In the genomic region with DNA sequence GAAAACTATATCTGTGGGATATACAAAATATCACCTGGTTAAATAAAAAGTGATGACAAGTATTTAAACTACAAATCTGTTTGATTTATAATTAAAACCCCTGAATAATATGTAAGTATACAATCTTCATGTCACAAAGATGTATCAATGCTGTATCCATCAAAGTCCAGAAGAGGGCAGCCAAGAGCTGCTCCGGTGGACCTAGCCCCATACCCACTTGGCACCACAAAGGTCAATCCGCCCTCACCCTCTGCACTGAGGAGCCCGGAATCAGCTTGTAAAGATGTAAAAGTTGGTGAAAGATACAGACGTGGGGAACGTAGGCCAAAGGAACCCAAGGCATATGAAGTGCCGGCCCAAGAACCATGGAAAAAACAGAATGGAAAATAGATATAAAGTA, we compare ENCODE assay signal across 8 mouse cellular contexts.
A peak's percentile ranks its signal among the peaks of the same experiment; 100 is the strongest.
DNase-seq lines count a peak whose midpoint lies in the region; ATAC-seq and TF ChIP-seq lines count a peak whose summit lies in the region.

No protein-coding gene starts in this region.

- no peak overlapping the region for H3K4me2 ChIP-seq in liver, embryonic 14.5 days (ENCODE audit: low read depth)
- H3K4me2 ChIP-seq in neural tube, embryonic 12.5 days (replicated peaks): no peak overlapping the region

- TF ChIP-seq EP300 in liver, embryonic 14.5 days (IDR thresholded peaks at IDR 0.05; ENCODE audit: low read depth): no peak

- H3K9ac ChIP-seq in liver, embryonic 14.5 days (replicated peaks): no peak overlapping the region
- no peak overlapping the region for H3K9ac ChIP-seq in neural tube, embryonic 12.5 days

- H3K4me3 ChIP-seq in G1E (ENCODE audit: low read depth, low read length): no peak overlapping the region
- H3K4me3 ChIP-seq in liver, embryonic 14.5 days (ENCODE audit: insufficient read depth in 1 of 2, low read depth in 2 of 2, low read length in 2 of 2): no peak overlapping the region
- no peak overlapping the region for H3K4me3 ChIP-seq in neural tube, embryonic 12.5 days

- H3K4me1 ChIP-seq in G1E (ENCODE audit: insufficient read depth, low read depth, low read length): no peaks in the 10 kb centered on the region
- H3K4me1 ChIP-seq in liver, embryonic 14.5 days (replicated peaks; ENCODE audit: control insufficient read depth in 2 of 2, insufficient read depth in 2 of 2, low read length in 1 of 2): no peaks in the 10 kb centered on the region
- no peaks in the 10 kb centered on the region for H3K4me1 ChIP-seq in neural tube, embryonic 12.5 days

- H3K9me3 ChIP-seq in G1E (replicated peaks): no peaks in the 10 kb centered on the region
- no peaks in the 10 kb centered on the region for H3K9me3 ChIP-seq in liver, embryonic 14.5 days (ENCODE audit: control insufficient read depth, low read length)
- no peaks in the 10 kb centered on the region for H3K9me3 ChIP-seq in neural tube, embryonic 12.5 days

- no peak; the same call in 1 of the 2 replicates for ATAC-seq in G1E (ENCODE audit: extremely low read depth, insufficient number of reproducible peaks, low FRiP score, poor library complexity, severe bottlenecking)
- ATAC-seq in liver, embryonic 14.5 days (ENCODE audit: insufficient read depth): no peak
- 0 out of 2 replicates have a peak, but pooled peaks have one; percentile 61 for ATAC-seq in neural tube, embryonic 12.5 days (ENCODE audit: low FRiP score, low read depth)

- DNase-seq in 416B (ENCODE audit: low read depth) (peak; percentile 66), G1E (ENCODE audit: low spot score) (peak; percentile 15)
- DNase-seq in cerebellum, adult 18-20 months: peak; percentile 63 to 71
- peak; percentile 63 for DNase-seq in forelimb bud, embryonic 11.5 days (ENCODE audit: low read depth, low spot score)
- peak; percentile 13 to 38 for DNase-seq in kidney, adult 8-10 months
- peak in 1 of 3 experiments; percentile 3 for DNase-seq in liver, embryonic 14.5 days (ENCODE audit: low read depth in 3 of 3, low spot score in 3 of 3)
- peak; percentile 66 for DNase-seq in thymus, postnatal 14 days

- WGBS in liver, embryonic 14.5 days (ENCODE audit: insufficient replicate concordance): 12% methylated on average over 6 of the region's 6 CpGs
- 18% methylated on average over 6 of the region's 6 CpGs for WGBS in neural tube, embryonic 12.5 days

- no peaks in the 10 kb centered on the region for H3K36me3 ChIP-seq in G1E (replicated peaks)
- H3K36me3 ChIP-seq in liver, embryonic 14.5 days (replicated peaks; ENCODE audit: control insufficient read depth, insufficient read depth, low read depth): no peaks in the 10 kb centered on the region
- no peaks in the 10 kb centered on the region for H3K36me3 ChIP-seq in neural tube, embryonic 12.5 days

- peak; percentile 47 for TF ChIP-seq CTCF in G1E (IDR thresholded peaks at IDR 0.05; ENCODE audit: low read depth, low read length)
- peak; percentile 74 for TF ChIP-seq CTCF in liver, embryonic 14.5 days (IDR thresholded peaks at IDR 0.05; ENCODE audit: low read depth)

- H3K27me3 ChIP-seq in G1E (ENCODE audit: insufficient read depth, low read length): no peaks in the 10 kb centered on the region
- H3K27me3 ChIP-seq in liver, embryonic 14.5 days (ENCODE audit: control insufficient read depth, insufficient read depth, low read length): no peaks in the 10 kb centered on the region
- H3K27me3 ChIP-seq in neural tube, embryonic 12.5 days (replicated peaks): no peaks in the 10 kb centered on the region

- no peak overlapping the region for H3K27ac ChIP-seq in liver, embryonic 14.5 days
- no peak overlapping the region for H3K27ac ChIP-seq in neural tube, embryonic 12.5 days
